Mouse (Mus musculus): ENCODE results near the gene Nfib. TPM values are rescaled to one million over a fixed set of nuclear protein-coding genes. Genes with fewer than 3 reads are reported as not detected.

The Nfib gene
- total and polyA plus RNA-seq, 3 experiments: 0.04 to 0.11 (median 0.09) TPM

DNA sequence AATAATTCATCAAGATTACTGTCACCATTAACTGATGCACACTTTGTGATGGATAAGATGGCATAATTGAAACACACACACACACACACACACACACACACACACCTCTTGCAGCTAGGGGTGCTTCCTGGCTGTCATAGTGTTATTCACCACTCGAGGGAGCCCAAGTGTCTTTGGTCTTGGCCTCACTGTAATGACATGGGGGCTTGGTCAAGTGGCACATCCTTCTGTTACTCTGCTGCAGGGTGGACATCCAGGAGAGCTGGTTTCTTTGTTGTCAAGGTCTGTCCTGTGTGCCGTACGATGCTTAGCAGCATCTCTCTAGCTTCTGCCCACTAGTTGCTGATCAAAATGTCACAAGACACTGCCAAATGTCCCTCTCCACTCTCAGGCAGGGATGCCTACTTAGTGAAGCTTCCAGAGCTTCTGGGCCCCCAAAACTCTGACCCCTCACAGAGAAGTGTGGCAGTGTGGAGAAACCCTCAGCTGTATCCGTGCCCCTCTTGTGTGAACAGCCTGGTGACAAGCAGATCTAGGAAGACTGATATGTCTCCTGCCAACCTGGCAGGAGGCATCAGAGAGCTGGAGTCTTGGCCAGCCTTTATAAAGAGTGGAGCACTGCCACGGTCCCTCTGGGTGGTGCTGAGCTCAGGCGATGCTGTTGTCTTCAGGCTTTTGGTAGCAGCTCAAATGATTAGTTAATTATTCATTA, 62.4 kb downstream of the Nfib start:
- no peaks in the 10 kb centered on the region for H3K36me3 ChIP-seq (replicated peaks in 1 of 2; ENCODE audit: control insufficient read depth in 1 of 2, insufficient read depth in 1 of 2, low read length in 1 of 2)
- H3K4me1 ChIP-seq (ENCODE audit: control insufficient read depth in 1 of 2, insufficient read depth in 2 of 2): no peaks in the 10 kb centered on the region
- dilution Hi-C loops (cut with MboI; ENCODE audit: extremely low pct_ligation_motif_present, extremely low pct_unique_long_range_greater_than_20kb, low sequenced_read_pairs) (no loop called here), in situ Hi-C loops (cut with MboI; ENCODE audit: low pct_ligation_motif_present, low pct_unique_long_range_greater_than_20kb, low sequenced_read_pairs) (loop anchor here (10.0 to 25.0 kb wide), 2 partner anchors 169 to 282 kb away; no protein-coding TSS in a partner anchor)
- H3K9me3 ChIP-seq (replicated peaks; ENCODE audit: low read length): no peaks in the 10 kb centered on the region
- H3K27ac ChIP-seq (ENCODE audit: insufficient read depth, low read depth): no peak overlapping the region
- H3K79me2 ChIP-seq (replicated peaks; ENCODE audit: control insufficient read depth, extremely low read depth, insufficient read depth, poor library complexity, severe bottlenecking): no peaks in the 10 kb centered on the region
- TF ChIP-seq ELF1 (IDR thresholded peaks at IDR 0.05; ENCODE audit: low read depth, low read length) (0 out of 2 replicates have a peak, but pooled peaks have one; percentile 26), MAZ (IDR thresholded peaks at IDR 0.05; ENCODE audit: low read depth, low read length) (no peak), SMC3 (IDR thresholded peaks at IDR 0.05; ENCODE audit: low read depth, low read length) (peak; percentile 77), TCF12 (IDR thresholded peaks at IDR 0.05; ENCODE audit: low read depth, low read length) (no peak), CTCF (conservative IDR thresholded peaks at IDR 0.05 in 1 of 2, IDR thresholded peaks at IDR 0.05 in 1 of 2; ENCODE audit: low read depth in 2 of 2, low read length in 2 of 2) (peak; percentile 25 to 74; a peak in 3 of 4 replicates), ZC3H11A (IDR thresholded peaks at IDR 0.05; ENCODE audit: low read depth, low read length) (0 out of 2 replicates have a peak, but pooled peaks have one; percentile 2), RAD21 (IDR thresholded peaks at IDR 0.05; ENCODE audit: low read depth, low read length) (peak; percentile 70)
- no peak overlapping the region for H3K9ac ChIP-seq (ENCODE audit: insufficient read depth, low read depth)
- H3K4me3 ChIP-seq (replicated peaks in 1 of 3; ENCODE audit: low read depth in 2 of 3, low read length in 2 of 3, poor library complexity in 1 of 3): no peak overlapping the region
- H3K4me2 ChIP-seq (ENCODE audit: insufficient read depth, low read depth, poor library complexity, severe bottlenecking): no peak overlapping the region
- peak; percentile 53 for DNase-seq (ENCODE audit: extremely low read depth)
- no peaks in the 10 kb centered on the region for H3K27me3 ChIP-seq (replicated peaks)

DNA sequence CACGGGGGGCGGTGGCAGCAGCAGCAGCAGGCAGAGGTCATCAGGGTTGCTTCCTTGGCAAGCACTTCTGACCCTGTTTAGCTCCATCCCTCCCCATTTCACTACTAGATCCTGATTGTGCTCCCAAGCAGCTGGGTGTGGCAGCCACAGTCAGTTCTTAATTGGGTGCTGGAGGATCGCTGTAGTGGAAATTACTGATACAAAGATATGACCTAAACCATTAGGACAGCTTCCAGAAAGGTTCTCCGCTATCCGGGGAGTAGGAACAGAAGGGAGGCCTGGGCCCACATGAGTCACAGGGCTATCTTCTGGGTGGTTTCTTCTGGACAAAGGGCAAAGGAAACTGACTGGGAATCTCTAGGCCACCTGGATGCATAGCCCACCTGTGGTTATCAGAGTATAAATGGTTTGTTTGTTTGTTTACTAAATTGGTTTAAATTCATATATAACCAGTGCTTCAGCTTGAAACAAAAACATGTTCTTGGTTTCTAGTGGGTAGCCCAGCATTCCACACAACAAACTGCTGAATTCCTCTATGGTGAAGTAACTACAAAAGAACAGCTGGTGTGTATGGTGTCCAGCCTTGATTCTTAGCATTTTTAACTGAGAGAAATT, 64.4 kb downstream of the Nfib start:
- no peak overlapping the region for H3K27ac ChIP-seq (ENCODE audit: insufficient read depth, low read depth)
- no peak overlapping the region for H3K4me3 ChIP-seq (replicated peaks in 1 of 3; ENCODE audit: low read depth in 2 of 3, low read length in 2 of 3, poor library complexity in 1 of 3)
- dilution Hi-C loops (cut with MboI; ENCODE audit: extremely low pct_ligation_motif_present, extremely low pct_unique_long_range_greater_than_20kb, low sequenced_read_pairs): no loop called here
- H3K4me2 ChIP-seq (ENCODE audit: insufficient read depth, low read depth, poor library complexity, severe bottlenecking): no peak overlapping the region
- no peaks in the 10 kb centered on the region for H3K4me1 ChIP-seq (ENCODE audit: control insufficient read depth in 1 of 2, insufficient read depth in 2 of 2)
- H3K9ac ChIP-seq (ENCODE audit: insufficient read depth, low read depth): no peak overlapping the region
- in situ Hi-C loops (cut with MboI; ENCODE audit: low pct_ligation_motif_present, low pct_unique_long_range_greater_than_20kb, low sequenced_read_pairs): loop anchor here (10.0 to 25.0 kb wide), 2 partner anchors 171 to 284 kb away; no protein-coding TSS in a partner anchor
- no peaks in the 10 kb centered on the region for H3K27me3 ChIP-seq (replicated peaks)
- no peak for TF ChIP-seq IRF4 (IDR thresholded peaks at IDR 0.05; ENCODE audit: low read depth, low read length)
- TF ChIP-seq NELFE (IDR thresholded peaks at IDR 0.05; ENCODE audit: low read depth, low read length): no peak
- TF ChIP-seq TCF12 (IDR thresholded peaks at IDR 0.05; ENCODE audit: low read depth, low read length): no peak
- TF ChIP-seq RCOR1 (conservative IDR thresholded peaks at IDR 0.05; ENCODE audit: low read depth, low read length): no peak
- TF ChIP-seq MXI1 (IDR thresholded peaks at IDR 0.05; ENCODE audit: low read depth, low read length): no peak
- TF ChIP-seq USF2 (conservative IDR thresholded peaks at IDR 0.05; ENCODE audit: low read depth, low read length): no peak
- TF ChIP-seq JUND (conservative IDR thresholded peaks at IDR 0.05; ENCODE audit: low read depth, low read length): no peak
- no peak for TF ChIP-seq JUN (IDR thresholded peaks at IDR 0.05; ENCODE audit: insufficient read depth, low read depth, low read length)
- no peak for TF ChIP-seq MYC (IDR thresholded peaks at IDR 0.05; ENCODE audit: low read depth, low read length)
- no peak for TF ChIP-seq MAX (IDR thresholded peaks at IDR 0.05; ENCODE audit: low read length)
- TF ChIP-seq USF1 (IDR thresholded peaks at IDR 0.05; ENCODE audit: low read depth, low read length): no peak
- no peak for TF ChIP-seq MAFK (IDR thresholded peaks at IDR 0.05; ENCODE audit: insufficient replicate concordance, low read length)
- TF ChIP-seq KAT2A (IDR thresholded peaks at IDR 0.05; ENCODE audit: insufficient replicate concordance, low read length): no peak
- TF ChIP-seq BHLHE40 (IDR thresholded peaks at IDR 0.05; ENCODE audit: low read depth, low read length): no peak
- no peak for TF ChIP-seq CHD2 (IDR thresholded peaks at IDR 0.05; ENCODE audit: low read length)
- TF ChIP-seq POLR2AphosphoS2 (IDR thresholded peaks at IDR 0.05; ENCODE audit: low read depth, low read length): no peak
- no peak for TF ChIP-seq RAD21 (IDR thresholded peaks at IDR 0.05; ENCODE audit: low read depth, low read length)
- no peak for TF ChIP-seq PAX5 (IDR thresholded peaks at IDR 0.05; ENCODE audit: low read length)
- TF ChIP-seq HCFC1 (IDR thresholded peaks at IDR 0.05; ENCODE audit: low read depth, low read length): no peak
- no peaks in the 10 kb centered on the region for H3K9me3 ChIP-seq (replicated peaks; ENCODE audit: low read length)
- no peaks in the 10 kb centered on the region for H3K36me3 ChIP-seq (replicated peaks in 1 of 2; ENCODE audit: control insufficient read depth in 1 of 2, insufficient read depth in 1 of 2, low read length in 1 of 2)
- no peaks in the 10 kb centered on the region for H3K79me2 ChIP-seq (replicated peaks; ENCODE audit: control insufficient read depth, extremely low read depth, insufficient read depth, poor library complexity, severe bottlenecking)
- no peak for DNase-seq (ENCODE audit: extremely low read depth)

Data from CH12.LX (cell line).